Mouse (Mus musculus) kidney, adult 2 months (tissue): ENCODE measurements around the gene Unc5c.

ENCODE experiments used
- CTCF ChIP-seq: fragments of 200-500 bp; conservative IDR thresholded peaks from 2 replicates; pipeline ENCODE4 v1.5.1; 2011; ENCODE audit warnings: low read depth, mild to moderate bottlenecking, control low read depth, low read length, moderate library complexity, mixed read lengths; ENCODE audit not compliant: insufficient read depth, insufficient read length
- POLR2A ChIP-seq: fragments of 200-500 bp; IDR thresholded peaks from one replicate; pipeline ENCODE4 v1.6.1; 2011; ENCODE audit warnings: low read depth, low read length, control low read depth

- no peak for TF ChIP-seq CTCF
- no peak for TF ChIP-seq POLR2A
Observed at GRCm38 (mm10) chr3:141482465-141482864, 17.4 kb downstream of the Unc5c start.
